Mouse (Mus musculus) MEL (cell line): ENCODE results near the gene Chrna7.

Experiments used
- CTCF ChIP-seq, 3 experiments: IDR thresholded peaks in 2 of 3; conservative IDR thresholded peaks in 1 of 3; 2 replicates each; pipeline ENCODE4 v1.5.1; 2011 to 2012; ENCODE audit warnings: low read length in 3 of 3, low read depth in 2 of 3, mild to moderate bottlenecking in 2 of 3, improper control_type of control experiment in 1 of 3, inconsistent platforms in 1 of 3, mixed read lengths in 1 of 3, moderate library complexity in 1 of 3; ENCODE audit not compliant: control insufficient read depth in 1 of 3, insufficient read depth in 1 of 3, poor library complexity in 1 of 3, severe bottlenecking in 1 of 3
- EP300 ChIP-seq, 2 experiments: IDR thresholded peaks; 2 replicates each; pipeline ENCODE4 v1.6.1; 2011; ENCODE audit warnings: improper control_type of control experiment in 2 of 2, low read length in 2 of 2, low read depth in 1 of 2, mild to moderate bottlenecking in 1 of 2
- MAZ ChIP-seq: IDR thresholded peaks from 2 replicates; pipeline ENCODE4 v1.6.1; 2012; ENCODE audit warnings: low read depth, mild to moderate bottlenecking, inconsistent platforms, low read length, improper control_type of control experiment
- MYC ChIP-seq: IDR thresholded peaks from 2 replicates; pipeline ENCODE4 v1.6.1; 2011; ENCODE audit warnings: low read depth, mild to moderate bottlenecking, low read length, improper control_type of control experiment, moderate library complexity
- NELFE ChIP-seq: IDR thresholded peaks from 2 replicates; pipeline ENCODE4 v1.6.1; 2011; ENCODE audit warnings: low read depth, low read length, improper control_type of control experiment
- POLR2A ChIP-seq, 2 experiments: IDR thresholded peaks; 2 replicates each; pipeline ENCODE4 v1.6.1; 2011 to 2012; ENCODE audit warnings: low read length in 2 of 2, mild to moderate bottlenecking in 2 of 2, control low read depth in 1 of 2, improper control_type of control experiment in 1 of 2, low read depth in 1 of 2, moderate library complexity in 1 of 2; ENCODE audit not compliant: control insufficient read depth in 1 of 2, insufficient read depth in 1 of 2, poor library complexity in 1 of 2
- TAL1 ChIP-seq: IDR thresholded peaks from 2 replicates; pipeline ENCODE4 v1.6.1; 2012; ENCODE audit warnings: mild to moderate bottlenecking, inconsistent platforms, low read length, moderate library complexity, mixed read lengths
- TBP ChIP-seq: IDR thresholded peaks from 2 replicates; pipeline ENCODE4 v1.8.0; 2011; ENCODE audit warnings: low read depth, low read length, improper control_type of control experiment
- TCF12 ChIP-seq: IDR thresholded peaks from 2 replicates; pipeline ENCODE4 v1.6.1; 2014; ENCODE audit warnings: low read depth, mild to moderate bottlenecking, inconsistent platforms, low read length, improper control_type of control experiment, moderate library complexity
- UBTF ChIP-seq: IDR thresholded peaks from 2 replicates; pipeline ENCODE4 v1.6.1; 2012; ENCODE audit warnings: low read depth, mild to moderate bottlenecking, inconsistent platforms, low read length, improper control_type of control experiment, moderate library complexity, borderline replicate concordance; ENCODE audit not compliant: insufficient read depth

- TF ChIP-seq MAZ, result no peak
- no peak for TF ChIP-seq TBP
- TF ChIP-seq NELFE, result no peak
- no peak for TF ChIP-seq POLR2A (IDR thresholded peaks at IDR 0.05; ENCODE audit: control insufficient read depth in 1 of 2, insufficient read depth in 1 of 2, low read depth in 1 of 2, low read length in 2 of 2, poor library complexity in 1 of 2)
- TF ChIP-seq TAL1, result no peak
- no peak for TF ChIP-seq MYC
- TF ChIP-seq UBTF, result no peak
- TF ChIP-seq TCF12, result no peak
- TF ChIP-seq CTCF (IDR thresholded peaks at IDR 0.05 in 2 of 3, conservative IDR thresholded peaks at IDR 0.05 in 1 of 3; ENCODE audit: control insufficient read depth in 1 of 3, insufficient read depth in 1 of 3, low read depth in 2 of 3, low read length in 3 of 3, poor library complexity in 1 of 3, severe bottlenecking in 1 of 3), result no peak
- TF ChIP-seq EP300 (IDR thresholded peaks at IDR 0.05; ENCODE audit: low read depth in 1 of 2, low read length in 2 of 2), result no peak
Observed at GRCm38 (mm10) chr7:63207137-63207536, 5.2 kb downstream of the Chrna7 start.
